Mouse (Mus musculus): ENCODE measurements around the gene B3gntl1. TPM values are rescaled to one million over a fixed set of nuclear protein-coding genes. Genes with fewer than 3 reads are reported as not detected.

The B3gntl1 gene
- total and polyA plus RNA-seq, 3 experiments = 3.8 to 5.9 (median 4.8) TPM

DNA sequence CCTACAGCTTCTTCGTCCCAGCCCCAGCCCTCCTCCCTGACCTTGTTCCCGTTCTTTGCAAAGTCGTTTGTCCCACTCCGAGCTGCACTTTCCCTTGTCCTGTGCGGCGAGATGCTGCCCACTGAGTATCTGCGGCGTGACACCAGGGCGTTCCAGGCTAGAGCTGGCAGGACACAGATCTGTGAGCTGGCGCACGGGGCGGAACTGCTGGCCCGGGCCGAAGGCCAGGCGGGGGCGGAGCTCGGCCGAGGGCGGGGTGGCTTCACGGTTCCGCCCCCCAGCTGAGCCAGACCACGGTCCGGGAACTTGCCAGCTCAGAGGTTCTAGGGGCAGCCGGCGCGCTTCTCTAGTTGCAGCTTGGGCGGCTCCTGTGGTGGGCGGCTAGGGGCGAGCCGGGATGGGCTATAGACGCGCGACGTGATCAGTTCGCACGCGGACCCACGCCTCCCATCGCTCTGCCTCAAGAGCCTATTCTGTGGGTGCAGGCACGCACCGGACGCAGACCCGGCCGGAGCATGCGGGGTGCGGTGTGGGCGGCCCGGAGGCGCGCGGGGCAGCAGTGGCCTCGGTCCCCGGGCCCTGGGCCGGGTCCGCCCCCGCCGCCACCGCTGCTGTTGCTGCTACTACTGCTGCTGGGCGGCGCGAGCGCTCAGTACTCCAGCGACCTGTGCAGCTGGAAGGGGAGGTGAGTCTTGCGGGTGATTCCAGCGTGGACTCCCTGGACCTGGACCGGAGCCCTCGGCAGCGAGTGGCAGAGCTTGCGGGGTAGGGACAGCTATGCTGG is 29.4 kb upstream of the B3gntl1 start:
- Histone ChIP-seq H3K9ac (ENCODE audit: low read depth, low read length) (peak overlapping the region; percentile 90), H3K36me3 (ENCODE audit: control insufficient read depth, insufficient read depth, low read length) (no peaks in the 10 kb centered on the region), H3K27me3 (ENCODE audit: control insufficient read depth, insufficient read depth, low read length) (no peaks in the 10 kb centered on the region), H3K27ac (peak overlapping the region; percentile 90), H3K4me1 (ENCODE audit: control insufficient read depth, insufficient read depth, low read length) (peaks cover 6% of the 10 kb centered on the region), H3K4me3 (peak overlapping the region; percentile 74), H3K79me2 (replicated peaks; ENCODE audit: control insufficient read depth, insufficient read depth, low read length) (peaks cover 2% of the 10 kb centered on the region)
- DNase-seq = peak; percentile 97 to 99
- intact Hi-C loops (cut with DNase I) = loop anchor here (1.0 to 5.0 kb wide), 3 partner anchors 29 to 100 kb away; partner anchors contain the start of gene B3gntl1
- TF ChIP-seq CTCF (IDR thresholded peaks at IDR 0.05) = no peak
- peak; percentile 82 for TF ChIP-seq POLR2A (IDR thresholded peaks at IDR 0.05; ENCODE audit: insufficient read depth, low read depth, low read length)
- TF ChIP-seq EP300 (IDR thresholded peaks at IDR 0.05; ENCODE audit: insufficient read depth, low read depth, low read length) = peak; percentile 71; the same call in 1 of the 2 replicates
- WGBS = under 1% methylated on average over 69 of the region's 69 CpGs

DNA sequence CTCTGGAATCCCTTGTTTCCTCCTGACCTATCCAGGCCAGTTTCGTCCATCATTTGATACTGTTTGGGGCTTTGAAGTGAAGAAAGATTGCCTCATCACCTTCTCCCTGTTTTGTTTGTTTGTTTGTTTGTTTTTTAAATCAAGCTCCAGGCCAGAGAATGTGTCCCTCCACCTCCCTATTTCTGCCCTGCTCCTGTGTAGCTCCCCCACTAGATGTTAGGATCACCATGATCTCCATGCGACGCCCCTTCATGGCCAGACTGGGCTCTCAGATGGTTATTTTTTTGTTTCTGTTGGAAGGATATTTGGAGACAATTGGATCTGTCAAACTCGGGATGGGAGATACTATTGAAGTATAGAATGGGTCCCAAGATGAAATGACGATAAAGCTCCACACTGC is 28.3 kb upstream of the B3gntl1 start, which contains the start of gene Metrnl:
Metrnl (plus strand) TSS at position 301 of the 400 bp plus-strand sequence.
- H3K4me3 ChIP-seq = peak within 1 kb of the TSS; percentile 74
- peaks cover 2% of the 10 kb centered on the region for H3K79me2 ChIP-seq (replicated peaks; ENCODE audit: control insufficient read depth, insufficient read depth, low read length)
- 93% methylated on average over 5 of the region's 5 CpGs for whole genome bisulfite sequencing
- peak within 1 kb of the TSS; percentile 90 for H3K27ac ChIP-seq
- H3K9ac ChIP-seq (ENCODE audit: low read depth, low read length) = peak within 1 kb of the TSS; percentile 90
- H3K27me3 ChIP-seq (ENCODE audit: control insufficient read depth, insufficient read depth, low read length) = no peaks in the 10 kb centered on the region
- H3K36me3 ChIP-seq (ENCODE audit: control insufficient read depth, insufficient read depth, low read length) = no peaks in the 10 kb centered on the region
- H3K4me1 ChIP-seq (ENCODE audit: control insufficient read depth, insufficient read depth, low read length) = peaks cover 6% of the 10 kb centered on the region
- TF ChIP-seq POLR2A (IDR thresholded peaks at IDR 0.05; ENCODE audit: insufficient read depth, low read depth, low read length) = no peak
- no peak for TF ChIP-seq CTCF (IDR thresholded peaks at IDR 0.05)
- TF ChIP-seq EP300 (IDR thresholded peaks at IDR 0.05; ENCODE audit: insufficient read depth, low read depth, low read length) = no peak
- intact Hi-C loops (cut with DNase I) = loop anchor here (2.0 to 5.0 kb wide), 2 partner anchors 14 to 49 kb away; no protein-coding TSS in a partner anchor
- DNase-seq = no peak

GRCm38 (mm10) chr11:121698381-121698955 is 25.5 kb upstream of the B3gntl1 start:
- Histone ChIP-seq H3K9ac (ENCODE audit: low read depth, low read length) (no peak overlapping the region), H3K79me2 (replicated peaks; ENCODE audit: control insufficient read depth, insufficient read depth, low read length) (no peaks in the 10 kb centered on the region), H3K4me1 (ENCODE audit: control insufficient read depth, insufficient read depth, low read length) (no peaks in the 10 kb centered on the region; the same call in 1 of the 2 replicates), H3K4me3 (no peak overlapping the region), H3K27ac (no peak overlapping the region), H3K36me3 (ENCODE audit: control insufficient read depth, insufficient read depth, low read length) (no peaks in the 10 kb centered on the region), H3K27me3 (ENCODE audit: control insufficient read depth, insufficient read depth, low read length) (no peaks in the 10 kb centered on the region)
- TF ChIP-seq CTCF (IDR thresholded peaks at IDR 0.05) = no peak
- TF ChIP-seq EP300 (IDR thresholded peaks at IDR 0.05; ENCODE audit: insufficient read depth, low read depth, low read length) = no peak
- no peak for TF ChIP-seq POLR2A (IDR thresholded peaks at IDR 0.05; ENCODE audit: insufficient read depth, low read depth, low read length)
- intact Hi-C loops (cut with DNase I) = no loop called here
- 87% methylated on average over 5 of the region's 5 CpGs for WGBS
- no peak for DNase-seq

- no peak overlapping the region for H3K27ac ChIP-seq
- intact Hi-C loops (cut with DNase I) = no loop called here
Measured at GRCm38 (mm10) chr11:121697271-121697670, 24.3 kb upstream of the B3gntl1 start.

GRCm38 (mm10) chr11:121695304-121696064 is 22.5 kb upstream of the B3gntl1 start:
- intact Hi-C loops (cut with DNase I) = no loop called here
- DNase-seq = no peak
- no peaks in the 10 kb centered on the region for H3K79me2 ChIP-seq (replicated peaks; ENCODE audit: control insufficient read depth, insufficient read depth, low read length)
- no peak overlapping the region for H3K9ac ChIP-seq (ENCODE audit: low read depth, low read length)
- 87% methylated on average over 5 of the region's 5 CpGs for WGBS
- H3K36me3 ChIP-seq (ENCODE audit: control insufficient read depth, insufficient read depth, low read length) = no peaks in the 10 kb centered on the region
- no peak overlapping the region for H3K27ac ChIP-seq
- no peaks in the 10 kb centered on the region for H3K4me1 ChIP-seq (ENCODE audit: control insufficient read depth, insufficient read depth, low read length)
- TF ChIP-seq CTCF (IDR thresholded peaks at IDR 0.05) (0 out of 2 replicates have a peak, but pooled peaks have one; percentile 7), POLR2A (IDR thresholded peaks at IDR 0.05; ENCODE audit: insufficient read depth, low read depth, low read length) (no peak)
- no peak overlapping the region for H3K4me3 ChIP-seq
- H3K27me3 ChIP-seq (ENCODE audit: control insufficient read depth, insufficient read depth, low read length) = no peaks in the 10 kb centered on the region

More at GRCm38 (mm10) chr11:121697271-121697670, 24.3 kb upstream of the B3gntl1 start:
- H3K4me3 ChIP-seq = no peak overlapping the region
- DNase-seq = no peak
- no peaks in the 10 kb centered on the region; the same call in 1 of the 2 replicates for H3K4me1 ChIP-seq (ENCODE audit: control insufficient read depth, insufficient read depth, low read length)
- no peaks in the 10 kb centered on the region for H3K79me2 ChIP-seq (replicated peaks; ENCODE audit: control insufficient read depth, insufficient read depth, low read length)
- H3K36me3 ChIP-seq (ENCODE audit: control insufficient read depth, insufficient read depth, low read length) = no peaks in the 10 kb centered on the region
- no peak for TF ChIP-seq CTCF (IDR thresholded peaks at IDR 0.05)
- no peak for TF ChIP-seq POLR2A (IDR thresholded peaks at IDR 0.05; ENCODE audit: insufficient read depth, low read depth, low read length)
- no peak for TF ChIP-seq EP300 (IDR thresholded peaks at IDR 0.05; ENCODE audit: insufficient read depth, low read depth, low read length)
- 79% methylated on average over 4 of the region's 4 CpGs for whole genome bisulfite sequencing
- no peaks in the 10 kb centered on the region for H3K27me3 ChIP-seq (ENCODE audit: control insufficient read depth, insufficient read depth, low read length)
- no peak overlapping the region for H3K9ac ChIP-seq (ENCODE audit: low read depth, low read length)

All from heart, adult 2 months (tissue).